Mouse (Mus musculus): Measurements from ENCODE around the gene Arhgap23. TPM values are rescaled to one million over a fixed set of nuclear protein-coding genes. Genes with fewer than 3 reads are reported as not detected.

Gene Arhgap23
- polyA plus RNA-seq, 1 experiment from 2014 or later = 7.8 TPM

GRCm38 (mm10) chr11:97539622-97540021 is 124.3 kb downstream of the Arhgap23 start:
- 66% methylated on average over 5 of the region's 5 CpGs for WGBS
- peaks cover 30% of the 10 kb centered on the region for H3K4me1 ChIP-seq
- peaks cover 100% of the 10 kb centered on the region for H3K27me3 ChIP-seq (ENCODE audit: insufficient read depth, poor library complexity, severe bottlenecking)
- H3K4me3 ChIP-seq = no peak overlapping the region
- H3K9me3 ChIP-seq = no peaks in the 10 kb centered on the region
- H3K36me3 ChIP-seq = no peaks in the 10 kb centered on the region
- no peak for DNase-seq (ENCODE audit: low spot score)
- no peak overlapping the region for H3K27ac ChIP-seq

DNA sequence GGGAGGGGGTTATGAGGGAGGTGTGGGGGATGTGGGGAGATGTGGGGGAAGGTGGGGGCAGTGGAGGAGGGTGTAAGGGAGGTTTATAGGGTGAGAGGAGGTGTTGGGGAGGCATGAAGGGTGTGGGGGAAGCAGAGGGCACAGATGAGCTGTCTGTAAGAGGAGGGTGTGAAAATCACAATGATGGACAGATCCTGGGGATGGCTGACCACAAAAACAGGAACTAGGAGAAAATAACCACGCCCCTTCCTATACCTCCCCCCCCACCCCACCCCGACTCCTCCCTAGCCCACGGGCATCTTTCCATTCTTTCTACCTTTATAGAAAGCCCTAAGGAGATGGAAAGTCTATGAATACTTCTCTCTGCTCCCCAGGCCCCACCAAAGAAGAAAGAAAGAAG is 124.8 kb downstream of the Arhgap23 start:
- Histone ChIP-seq H3K9me3 (no peaks in the 10 kb centered on the region), H3K4me3 (no peak overlapping the region), H3K27ac (no peak overlapping the region), H3K27me3 (ENCODE audit: insufficient read depth, poor library complexity, severe bottlenecking) (peaks cover 100% of the 10 kb centered on the region), H3K36me3 (no peaks in the 10 kb centered on the region), H3K4me1 (peaks cover 25% of the 10 kb centered on the region)
- DNase-seq (ENCODE audit: low spot score) = no peak
- 55% methylated on average over 3 of the region's 3 CpGs for WGBS

DNA sequence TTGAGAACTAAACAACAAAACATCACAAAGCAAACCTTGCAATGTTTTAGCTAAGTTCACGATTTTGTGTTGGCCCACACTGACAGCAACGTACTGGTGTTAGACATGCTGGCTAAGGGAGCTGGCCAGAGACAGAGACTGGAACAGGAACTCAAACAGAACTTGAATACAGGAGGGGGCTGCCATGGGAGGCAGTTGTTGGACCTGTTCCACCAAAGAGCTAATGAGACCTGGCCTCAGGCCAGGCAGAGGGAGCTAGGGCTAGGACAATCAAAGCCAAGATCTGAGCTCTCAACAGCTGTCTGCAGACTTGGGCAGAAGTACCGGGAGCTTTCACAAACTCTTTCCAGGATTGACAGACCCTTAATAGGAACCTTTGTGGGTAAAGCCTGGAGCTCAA is 125.3 kb downstream of the Arhgap23 start:
- DNase-seq (ENCODE audit: low spot score) = no peak
- H3K36me3 ChIP-seq = no peaks in the 10 kb centered on the region

DNA sequence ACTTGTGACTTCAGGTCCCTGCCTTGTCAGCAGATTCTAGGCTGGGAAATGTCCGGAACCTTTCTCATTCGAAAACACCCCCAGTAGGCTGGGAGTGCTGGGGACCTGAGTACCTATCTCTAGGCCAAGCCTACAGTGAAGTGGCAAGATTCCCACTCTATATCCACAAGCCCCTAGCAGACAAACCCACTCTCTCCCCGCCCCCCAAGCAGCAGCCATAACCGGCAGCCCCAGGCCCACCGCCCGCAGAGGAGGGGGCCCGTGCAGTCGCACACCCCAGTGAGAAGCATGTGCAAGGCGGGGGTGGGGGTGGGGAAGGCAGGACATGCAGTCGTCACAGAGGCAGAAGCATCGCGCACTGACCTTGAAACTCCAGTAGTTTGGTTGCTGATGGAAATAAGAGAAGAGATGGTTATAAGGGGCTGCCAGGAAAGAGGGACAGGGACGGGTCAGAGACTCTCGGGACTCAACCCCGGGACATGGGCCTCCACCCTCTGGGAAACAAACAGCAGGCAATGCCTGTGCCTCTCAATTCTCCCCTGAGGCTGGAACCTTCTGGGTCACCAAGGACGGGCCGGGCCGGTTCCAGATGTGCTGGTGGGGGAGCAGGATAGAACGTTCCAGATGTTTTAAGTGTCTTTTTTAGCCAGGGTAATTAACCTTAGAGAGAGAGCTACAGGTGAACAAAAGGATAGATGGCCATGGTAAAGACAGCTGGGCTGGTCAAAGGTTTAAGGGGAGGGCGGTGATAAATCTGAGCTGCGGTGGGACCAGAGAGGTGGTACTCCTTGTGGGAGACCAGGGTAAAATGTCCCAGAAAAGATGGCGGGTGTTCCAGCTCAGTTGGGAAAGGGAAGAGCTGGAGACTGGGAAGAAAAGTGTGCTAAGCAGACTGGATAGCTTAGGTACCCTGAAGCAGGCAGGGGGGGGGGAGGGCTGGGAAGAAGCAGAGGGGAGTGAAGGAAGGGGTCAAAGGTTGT is 127.1 kb downstream of the Arhgap23 start:
- Histone ChIP-seq H3K9me3 (no peaks in the 10 kb centered on the region), H3K4me1 (peaks cover 25% of the 10 kb centered on the region), H3K27me3 (ENCODE audit: insufficient read depth, poor library complexity, severe bottlenecking) (peaks cover 100% of the 10 kb centered on the region), H3K27ac (no peak overlapping the region), H3K4me3 (no peak overlapping the region), H3K36me3 (no peaks in the 10 kb centered on the region)
- 72% methylated on average over 22 of the region's 22 CpGs for WGBS
- no peak for DNase-seq (ENCODE audit: low spot score)

More for the DNA sequence above, 125.3 kb downstream of the Arhgap23 start:
- Histone ChIP-seq H3K9me3 (no peaks in the 10 kb centered on the region), H3K4me1 (peaks cover 23% of the 10 kb centered on the region), H3K4me3 (no peak overlapping the region), H3K27me3 (ENCODE audit: insufficient read depth, poor library complexity, severe bottlenecking) (peaks cover 100% of the 10 kb centered on the region), H3K27ac (no peak overlapping the region)
- WGBS = 53% methylated on average over 3 of the region's 3 CpGs

GRCm38 (mm10) chr11:97543181-97543733 is 127.9 kb downstream of the Arhgap23 start:
- 47% methylated on average over 12 of the region's 12 CpGs for WGBS
- Histone ChIP-seq H3K27me3 (ENCODE audit: insufficient read depth, poor library complexity, severe bottlenecking) (peaks cover 100% of the 10 kb centered on the region), H3K4me3 (no peak overlapping the region), H3K9me3 (no peaks in the 10 kb centered on the region), H3K36me3 (no peaks in the 10 kb centered on the region), H3K4me1 (peaks cover 23% of the 10 kb centered on the region), H3K27ac (no peak overlapping the region)
- no peak for DNase-seq (ENCODE audit: low spot score)

DNA sequence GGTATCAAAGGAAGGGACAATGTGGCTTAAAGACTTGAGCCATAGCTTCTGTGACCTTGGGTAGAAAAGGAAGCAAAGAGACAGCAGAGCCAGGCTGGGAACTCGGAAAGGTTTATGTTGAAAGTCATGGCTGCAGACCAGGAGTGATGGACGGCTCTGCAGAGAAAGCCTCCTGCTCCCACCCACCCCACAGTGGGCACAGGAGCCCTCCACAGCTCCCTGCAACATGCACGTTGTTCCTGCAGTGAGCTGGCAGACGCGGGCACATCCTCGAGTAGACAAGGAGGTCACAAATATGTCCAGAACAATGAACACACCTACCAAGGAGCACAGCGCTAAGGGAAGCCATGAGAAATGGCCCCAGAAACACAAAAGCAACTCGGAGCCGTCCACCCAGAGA is 128.6 kb downstream of the Arhgap23 start:
- Histone ChIP-seq H3K9me3 (no peaks in the 10 kb centered on the region), H3K27me3 (ENCODE audit: insufficient read depth, poor library complexity, severe bottlenecking) (peaks cover 100% of the 10 kb centered on the region), H3K36me3 (no peaks in the 10 kb centered on the region), H3K4me1 (peaks cover 23% of the 10 kb centered on the region), H3K27ac (no peak overlapping the region), H3K4me3 (no peak overlapping the region)
- no peak for DNase-seq (ENCODE audit: low spot score)
- 70% methylated on average over 9 of the region's 9 CpGs for WGBS

DNA sequence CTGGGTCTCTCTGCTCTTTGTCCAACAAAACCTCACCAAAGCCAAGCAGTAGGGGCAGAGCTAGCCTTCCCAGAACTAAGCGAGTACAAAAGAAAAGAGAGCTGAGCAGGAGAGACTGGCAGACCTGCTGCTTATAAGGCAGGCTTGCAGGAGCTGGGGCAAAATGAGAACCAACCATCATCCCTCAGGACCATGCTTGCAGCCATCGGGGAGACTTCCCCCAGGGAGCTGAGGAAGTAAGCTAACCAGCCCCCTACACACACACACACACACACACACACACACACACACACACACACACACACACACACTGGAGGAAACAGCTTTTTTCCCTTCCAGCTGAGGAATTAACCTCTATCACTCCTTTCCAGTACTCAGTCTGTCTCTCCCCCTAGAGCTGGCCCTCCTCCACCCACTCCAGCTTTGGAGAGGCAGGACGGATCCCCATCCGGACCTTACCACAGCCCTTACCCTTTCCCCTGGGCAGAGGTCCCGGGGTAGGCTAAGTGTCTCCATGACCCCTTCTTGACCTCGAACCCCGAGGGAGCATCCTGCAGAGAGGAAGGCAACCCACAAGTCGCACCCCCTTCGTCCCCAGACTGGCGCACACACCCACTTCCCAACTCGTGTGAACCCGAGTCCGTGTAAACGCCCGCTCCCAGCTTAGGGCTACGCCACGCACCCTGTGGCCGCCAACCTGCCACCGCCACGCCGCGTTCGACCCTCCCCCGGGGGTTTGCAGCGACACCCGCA is 130.7 kb downstream of the Arhgap23 start:
- H3K4me3 ChIP-seq = peak overlapping the region; percentile 79
- H3K36me3 ChIP-seq = no peaks in the 10 kb centered on the region
- 5% methylated on average over 26 of the region's 26 CpGs for WGBS
- H3K27me3 ChIP-seq (ENCODE audit: insufficient read depth, poor library complexity, severe bottlenecking) = peaks cover 100% of the 10 kb centered on the region
- H3K27ac ChIP-seq = peak overlapping the region; percentile 68
- H3K9me3 ChIP-seq = no peaks in the 10 kb centered on the region
- H3K4me1 ChIP-seq = peaks cover 22% of the 10 kb centered on the region
- DNase-seq (ENCODE audit: low spot score) = no peak

DNA sequence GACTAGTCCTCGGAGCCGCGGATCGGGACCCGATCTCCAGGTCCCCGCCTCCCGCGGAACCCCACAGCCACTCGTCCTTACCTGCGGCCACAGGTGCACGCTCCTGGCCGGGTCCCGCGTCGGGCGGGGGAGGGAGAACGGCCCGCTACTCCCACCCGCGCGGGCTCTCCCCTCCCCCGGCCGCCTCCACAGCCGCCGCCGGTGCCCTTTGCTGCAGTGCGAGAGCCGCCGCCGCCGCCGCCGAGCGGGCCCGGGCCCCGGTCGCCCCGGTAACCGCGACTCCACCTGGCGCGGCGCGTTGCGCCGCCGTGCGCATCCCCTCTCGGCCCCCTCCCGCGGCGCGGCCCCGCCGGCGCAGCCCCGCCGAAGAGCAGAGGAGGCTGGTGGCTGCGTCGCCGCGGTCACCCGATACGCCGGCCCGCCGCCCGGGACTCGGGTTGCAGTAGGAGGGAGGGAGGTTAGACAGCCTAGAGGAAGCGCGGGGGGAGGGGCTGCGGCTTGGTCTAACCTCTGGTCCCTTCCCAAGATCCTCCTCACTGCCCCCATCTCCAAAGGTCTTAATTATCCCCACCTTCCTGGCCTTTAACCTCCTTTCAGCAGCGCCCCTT is 131.6 kb downstream of the Arhgap23 start:
- peaks cover 100% of the 10 kb centered on the region for H3K27me3 ChIP-seq (ENCODE audit: insufficient read depth, poor library complexity, severe bottlenecking)
- under 1% methylated on average over 72 of the region's 73 CpGs for WGBS
- peak overlapping the region; percentile 68; the same call in 1 of the 2 replicates for H3K27ac ChIP-seq
- H3K9me3 ChIP-seq = no peaks in the 10 kb centered on the region
- H3K4me1 ChIP-seq = peaks cover 31% of the 10 kb centered on the region
- H3K4me3 ChIP-seq = peak overlapping the region; percentile 79
- no peaks in the 10 kb centered on the region for H3K36me3 ChIP-seq
- no peak for DNase-seq (ENCODE audit: low spot score)

DNA sequence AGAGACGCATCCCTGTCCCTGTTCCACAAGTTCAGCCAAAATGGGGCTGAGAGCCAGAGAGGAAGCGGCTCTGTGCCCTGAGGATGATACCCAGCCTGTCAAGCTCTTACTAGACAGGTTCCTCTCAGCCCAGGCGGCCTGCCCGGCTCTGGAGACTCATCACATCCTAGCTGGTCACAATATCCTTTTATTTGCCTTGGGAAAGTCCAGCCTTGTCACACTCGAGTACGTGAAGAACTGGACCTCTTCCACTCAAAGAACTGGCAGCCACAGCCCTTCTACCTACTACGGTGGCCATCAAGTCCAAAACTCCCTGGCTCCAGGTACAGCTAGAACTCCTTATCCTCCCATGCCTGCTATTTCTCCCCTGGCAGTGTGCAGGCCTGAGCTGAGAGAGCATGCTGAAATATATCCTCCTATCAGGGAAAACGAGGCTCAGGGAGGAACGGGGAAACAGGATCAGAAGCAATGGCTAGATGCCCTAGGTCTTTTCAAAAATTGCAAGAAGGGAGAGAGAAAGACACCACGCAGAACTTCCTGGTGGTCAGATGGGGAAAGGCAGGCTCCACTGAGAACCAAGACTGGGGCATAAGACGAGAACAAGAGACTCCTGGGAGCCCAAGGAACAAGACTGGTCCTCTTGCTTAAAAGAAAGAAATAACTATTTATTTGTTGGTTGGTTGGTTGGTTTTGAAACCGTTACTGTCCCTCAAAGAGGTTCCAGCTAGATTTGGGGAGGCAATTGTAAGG is 132.8 kb downstream of the Arhgap23 start:
- H3K4me3 ChIP-seq = no peak overlapping the region
- no peak for DNase-seq (ENCODE audit: low spot score)
- no peaks in the 10 kb centered on the region for H3K36me3 ChIP-seq
- H3K9me3 ChIP-seq = no peaks in the 10 kb centered on the region
- WGBS = 54% methylated on average over 12 of the region's 12 CpGs
- peaks cover 100% of the 10 kb centered on the region for H3K27me3 ChIP-seq (ENCODE audit: insufficient read depth, poor library complexity, severe bottlenecking)
- H3K27ac ChIP-seq = no peak overlapping the region
- peaks cover 33% of the 10 kb centered on the region for H3K4me1 ChIP-seq

DNA sequence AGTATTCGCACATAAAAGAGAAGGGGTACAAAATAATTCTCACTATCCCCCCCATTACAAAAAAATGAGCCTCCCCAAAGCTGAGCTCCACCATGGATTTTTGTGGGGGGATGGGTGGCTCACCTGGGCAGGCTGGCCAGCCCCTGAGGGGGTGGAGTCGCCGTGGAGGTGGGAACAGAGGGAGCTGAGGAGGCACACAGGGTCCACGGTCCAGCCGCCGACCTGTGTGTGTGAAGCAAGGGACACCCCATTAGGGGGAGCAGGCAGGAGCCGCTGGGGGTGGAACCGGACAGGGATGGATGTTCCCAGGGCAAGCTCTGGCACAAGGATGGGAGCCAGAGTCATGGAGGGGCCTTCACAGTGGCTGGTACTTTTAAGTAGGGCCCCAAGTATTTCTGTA is 133.4 kb downstream of the Arhgap23 start:
- Histone ChIP-seq H3K4me1 (peaks cover 33% of the 10 kb centered on the region), H3K4me3 (no peak overlapping the region), H3K36me3 (no peaks in the 10 kb centered on the region), H3K27me3 (ENCODE audit: insufficient read depth, poor library complexity, severe bottlenecking) (peaks cover 100% of the 10 kb centered on the region), H3K9me3 (no peaks in the 10 kb centered on the region), H3K27ac (no peak overlapping the region)
- no peak for DNase-seq (ENCODE audit: low spot score)
- 32% methylated on average over 8 of the region's 8 CpGs for WGBS
